Comparison of ENCODE assay signal across 12 mouse cellular contexts in the genomic region with DNA sequence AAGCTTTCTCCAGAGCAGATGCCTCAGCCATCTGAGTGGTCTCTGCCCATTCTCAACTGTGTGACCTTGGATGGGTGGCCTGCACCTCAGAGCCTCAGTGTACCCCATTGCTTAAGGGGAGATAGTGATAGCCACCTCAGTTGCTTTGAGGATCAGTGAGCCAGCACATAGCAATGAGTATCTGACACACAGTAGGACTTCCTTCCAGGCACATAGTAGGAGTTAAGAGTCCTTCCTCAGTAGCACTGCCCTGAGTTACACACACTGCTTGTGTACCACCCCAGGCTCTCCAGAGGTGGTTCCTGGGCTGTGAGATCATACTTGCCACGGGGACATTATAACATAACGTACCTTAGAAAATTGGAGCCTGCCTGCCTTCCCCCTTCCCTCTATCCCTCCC. TPM values are rescaled to one million over a fixed set of nuclear protein-coding genes. Genes with fewer than 3 reads are reported as not detected.
A peak's percentile ranks its signal among the peaks of the same experiment; 100 is the strongest.
DNase-seq lines count a peak whose midpoint lies in the region; ATAC-seq lines count a peak whose summit lies in the region.
"Had no signal": no experiment of that assay in that cellular context is flagged by ENCODE, and none has a peak within 500 bp of the region (broad histone marks: within the 10 kb centered on the region; RNA-seq: fewer than 3 reads in every experiment).

No protein-coding gene starts in this region.

- H3K27ac ChIP-seq in heart, embryonic 16.5 days (ENCODE audit: low read length) = peak overlapping the region; percentile 78
- H3K27ac ChIP-seq in neural tube, embryonic 15.5 days (replicated peaks) = 0 out of 2 replicates have a peak overlapping the region, but pooled peaks have one; percentile 4
- no peak overlapping the region for H3K27ac ChIP-seq in intestine, embryonic 15.5 days
- H3K27ac ChIP-seq: liver, embryonic 15.5 days had no signal

- H3K27me3 ChIP-seq in heart, embryonic 16.5 days (ENCODE audit: control insufficient read depth, insufficient read depth, low read length) = no peaks in the 10 kb centered on the region
- H3K27me3 ChIP-seq in neural tube, embryonic 15.5 days (replicated peaks) = no peaks in the 10 kb centered on the region
- no peaks in the 10 kb centered on the region for H3K27me3 ChIP-seq in intestine, embryonic 15.5 days (replicated peaks)

- 74% methylated on average over 2 of the region's 2 CpGs for WGBS in heart, embryonic 16.5 days
- 82% methylated on average over 2 of the region's 2 CpGs for WGBS in neural tube, embryonic 15.5 days
- WGBS in intestine, embryonic 15.5 days = 80% methylated on average over 2 of the region's 2 CpGs

- peaks cover 31% of the 10 kb centered on the region for H3K4me1 ChIP-seq in heart, embryonic 16.5 days (ENCODE audit: control insufficient read depth, insufficient read depth, low read length)
- peaks cover 9% of the 10 kb centered on the region for H3K4me1 ChIP-seq in neural tube, embryonic 15.5 days
- peaks cover 17% of the 10 kb centered on the region for H3K4me1 ChIP-seq in intestine, embryonic 15.5 days (replicated peaks)

- no peak overlapping the region for H3K9ac ChIP-seq in heart, embryonic 16.5 days (ENCODE audit: low read length)
- H3K9ac ChIP-seq in neural tube, embryonic 15.5 days (replicated peaks) = no peak overlapping the region
- H3K9ac ChIP-seq in intestine, embryonic 15.5 days = 0 out of 2 replicates have a peak overlapping the region, but pooled peaks have one; percentile 17
- H3K9ac ChIP-seq: liver, embryonic 15.5 days had no signal

- no peak overlapping the region for H3K4me3 ChIP-seq in heart, embryonic 16.5 days (ENCODE audit: low read length)
- H3K4me3 ChIP-seq in neural tube, embryonic 15.5 days (replicated peaks) = no peak overlapping the region
- no peak overlapping the region for H3K4me3 ChIP-seq in intestine, embryonic 15.5 days (replicated peaks)
- H3K4me3 ChIP-seq: liver, embryonic 15.5 days had no signal

- no peaks in the 10 kb centered on the region for H3K36me3 ChIP-seq in heart, embryonic 16.5 days (ENCODE audit: control insufficient read depth, insufficient read depth)
- H3K36me3 ChIP-seq in neural tube, embryonic 15.5 days = no peaks in the 10 kb centered on the region
- no peaks in the 10 kb centered on the region for H3K36me3 ChIP-seq in intestine, embryonic 15.5 days
- H3K36me3 ChIP-seq: liver, embryonic 15.5 days had no signal

- H3K4me2 ChIP-seq in heart, embryonic 16.5 days (ENCODE audit: low read depth, low read length) = no peak overlapping the region
- no peak overlapping the region for H3K4me2 ChIP-seq in neural tube, embryonic 15.5 days
- H3K4me2 ChIP-seq in intestine, embryonic 15.5 days (replicated peaks) = no peak overlapping the region

- H3K9me3 ChIP-seq in heart, embryonic 16.5 days (replicated peaks; ENCODE audit: control insufficient read depth, low read length) = no peaks in the 10 kb centered on the region
- no peaks in the 10 kb centered on the region for H3K9me3 ChIP-seq in neural tube, embryonic 15.5 days (replicated peaks)
- H3K9me3 ChIP-seq in intestine, embryonic 15.5 days = no peaks in the 10 kb centered on the region
- H3K9me3 ChIP-seq: liver, embryonic 15.5 days had no signal

- DNase-seq in heart, adult 11 months = no peak
- DNase-seq in neural tube, embryonic 10.5 days (ENCODE audit: extremely low spot score, low spot score) = no peak
- DNase-seq: spleen, adult 18-20 months had no signal

- no peak for ATAC-seq in heart, embryonic 16.5 days (replicated peaks; ENCODE audit: extremely low read depth, insufficient read depth, low FRiP score)
- ATAC-seq in neural tube, embryonic 15.5 days (ENCODE audit: low FRiP score) = no peak; the same call in 1 of the 2 replicates
- no peak for ATAC-seq in intestine, embryonic 15.5 days
- no peak for ATAC-seq in cerebellum, adult (ENCODE audit: insufficient number of reproducible peaks, low FRiP score, low TSS enrichment)
- ATAC-seq in monocyte, adult 5-6 weeks (replicated peaks; ENCODE audit: insufficient number of reproducible peaks, low FRiP score, low TSS enrichment, poor library complexity, severe bottlenecking) = no peak

RNA-seq across cellular contexts. Expression of gene Slc28a1, which starts 19.3 kb away (rescaled TPM):
- 0.09 and 0.22 TPM in 2 replicates for polyA plus RNA-seq in heart, embryonic 16.5 days (2015; fragmentation: Nextera tagmentation; extraction: Ambion mirVana)
- 0.05 and 0.17 TPM in 2 replicates for polyA plus RNA-seq in neural tube, embryonic 15.5 days (2015; fragmentation: Nextera tagmentation; extraction: Ambion mirVana)
- 5.1 and 6.9 TPM in 2 replicates for polyA plus RNA-seq in intestine, embryonic 15.5 days (2015; fragmentation: Nextera tagmentation; extraction: Ambion mirVana)
- total RNA-seq in monocyte, adult 5-6 weeks (2017) = not detected in 3 replicates
- total RNA-seq: adrenal gland, adult 8-10 months; granulocyte monocyte progenitor cell, adult 5-6 weeks had no signal
- polyA plus RNA-seq: neural tube, embryonic 11.5 days had no signal
